Mouse (Mus musculus) liver, embryonic 14 days (tissue): ENCODE results near the gene Lin7a. TPM values are rescaled to one million over a fixed set of nuclear protein-coding genes. Genes with fewer than 3 reads are reported as not detected.

Experiments used
- polyA plus RNA-seq: library from polyadenylated mRNA; depleted of rRNA; stranded (reverse); fragments of >200 nt; gene quantifications from 2 replicates; pipeline ENCODE4 v1.2.3, GENCODE M21; 2012; rRNA removed

Gene Lin7a
- 0.47 and 0.51 TPM in 2 replicates for polyA plus RNA-seq

DNA sequence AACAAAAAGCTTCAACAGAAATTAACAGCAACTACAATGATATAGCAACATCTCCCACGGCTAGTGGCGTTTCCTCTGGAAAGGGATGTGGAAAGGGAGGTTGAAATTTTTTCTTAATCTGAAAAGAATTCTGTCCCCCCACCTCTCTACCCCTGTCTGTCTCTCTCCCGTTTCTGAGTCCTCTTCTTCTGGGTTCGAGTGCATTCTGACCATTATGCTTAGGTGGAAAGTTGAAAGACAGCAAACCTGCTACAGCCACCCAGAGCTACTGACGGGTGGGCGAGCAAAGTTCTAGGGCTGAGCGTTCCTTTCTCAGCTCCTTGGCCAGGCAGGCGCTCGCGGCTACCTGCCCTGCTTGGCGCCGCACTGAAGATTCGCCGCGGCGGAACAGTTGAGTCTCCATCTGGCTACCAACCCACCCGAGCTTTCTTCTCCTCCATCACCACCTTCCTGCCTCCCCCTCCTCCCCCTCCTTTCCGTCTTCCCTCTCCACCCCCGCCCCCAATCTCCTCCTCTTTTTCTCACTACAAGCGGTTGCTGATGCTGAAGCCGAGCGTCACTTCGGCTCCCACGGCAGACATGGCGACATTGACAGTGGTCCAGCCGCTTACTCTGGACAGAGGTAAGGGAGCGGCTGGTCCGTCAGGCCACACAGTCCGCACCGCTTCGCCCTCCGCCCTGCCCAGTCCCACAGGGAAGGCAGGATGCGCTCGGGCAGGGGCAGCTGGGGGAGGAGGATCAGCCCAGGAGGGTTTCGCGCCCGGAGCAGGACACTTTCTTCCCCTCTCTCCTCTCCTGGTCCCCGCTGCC is at the start of gene Lin7a:
Gene Lin7a (plus strand): TSS at position 366 of the 810 bp plus-strand sequence.

Other genes with a start within 250 kb of the Lin7a start
- 0.24 and 0.28 TPM in 2 replicates for gene Acss3, start 148.0 kb upstream of the Lin7a start, polyA plus RNA-seq
- 0.09 TPM in 1 of 2 replicates, not detected in the other for gene Myf5, start 214.4 kb downstream of the Lin7a start, polyA plus RNA-seq
- gene Myf6, start 223.1 kb downstream of the Lin7a start, polyA plus RNA-seq = 0.12 TPM in 1 of 2 replicates, not detected in the other